Mouse (Mus musculus) retina, adult 2 months (tissue): Measurements from ENCODE around the gene Hoxd3.

Experiments used
- DNase-seq: peaks from one replicate; pipeline ENCODE4 v3.0.0-alpha.2; 2012; ENCODE audit warnings: low read depth, low spot score

Hoxd3 gene

DNA sequence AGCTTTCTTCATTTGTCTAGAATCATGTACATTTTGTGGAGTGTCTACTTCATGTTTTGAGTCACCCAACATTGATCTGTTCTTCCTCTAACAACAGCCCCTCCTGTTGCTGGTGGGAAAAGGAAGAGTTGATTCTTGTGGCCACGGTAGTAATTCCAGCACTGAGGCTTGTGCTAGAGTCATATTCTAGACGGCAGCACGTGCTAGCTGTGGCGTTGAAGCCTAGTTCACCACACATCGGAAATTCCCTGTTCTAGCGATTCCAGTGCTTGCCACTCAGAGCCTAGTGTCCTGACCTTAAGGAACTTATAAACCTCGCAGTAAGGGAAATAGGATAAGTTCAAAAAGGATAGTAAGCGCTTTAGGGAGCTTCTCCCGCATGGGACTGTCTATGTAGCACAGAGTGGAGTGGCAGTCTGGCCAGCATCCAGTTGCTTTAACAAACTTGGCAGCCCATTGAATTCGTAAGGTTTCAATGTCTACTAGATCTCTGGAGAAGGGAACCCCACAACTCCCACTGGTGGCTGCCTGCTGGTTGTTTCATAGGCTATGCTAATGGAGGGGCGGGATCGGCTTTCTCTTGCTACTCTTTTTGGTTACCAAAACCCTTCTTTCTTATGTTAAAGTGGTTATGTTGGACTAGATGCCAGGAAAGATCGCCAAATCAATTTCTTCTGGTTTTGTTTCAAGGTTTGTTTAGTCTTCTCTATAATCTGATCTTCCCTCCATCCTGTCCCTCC is 66.0 kb downstream of the Hoxd3 start:
- DNase-seq: no peak

GRCm38 (mm10) chr2:74781386-74781785 is 69.7 kb downstream of the Hoxd3 start:
- DNase-seq: no peak

DNA sequence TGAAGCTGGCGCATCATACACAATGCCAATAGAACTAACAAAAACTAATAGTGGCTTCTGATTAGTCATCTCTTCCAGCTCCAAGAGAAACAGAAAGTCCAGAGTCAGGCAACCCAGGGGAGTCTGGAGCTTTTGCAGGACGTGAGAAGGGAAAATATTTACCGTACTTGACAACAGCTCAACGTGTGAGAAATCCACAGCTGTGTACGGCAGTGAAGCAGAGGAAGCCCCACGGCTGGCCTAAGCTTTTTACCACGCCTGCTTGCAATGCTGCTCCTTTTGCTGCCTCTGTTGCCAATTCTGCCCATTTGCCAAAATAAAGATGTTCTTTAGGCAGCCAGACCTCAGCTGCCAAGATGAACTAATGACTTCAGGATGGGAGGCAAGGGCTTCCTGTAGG is 83.8 kb downstream of the Hoxd3 start:
- DNase-seq: no peak
